Mouse (Mus musculus) intestine, embryonic 16.5 days (tissue): ENCODE measurements at regions not wholly inside any gene's neighbourhood (a gene's known extent, or its start where the extent isn't known, plus 50 kb on each side); places are given as distances from the start of the nearest gene placed in this dataset.
"Not testable (repeated sequence)": the region's sequence is repeated elsewhere in the genome, so short reads cannot be mapped to it uniquely, and the experiment has no call there.

Experiments used
- ATAC-seq: fragments of 200-750 bp; cut with Nextera tagmentation; 2 replicates; pipeline ENCODE4 v1.8.0; 2017; ENCODE audit warnings: moderate TSS enrichment, moderate library complexity
- H3K27ac ChIP-seq: fragments of 300-500 bp; sonication (generic); 2 replicates; pipeline ENCODE4 v1.5.1; 2014; ENCODE audit warnings: mild to moderate bottlenecking, low read length
- H3K27me3 ChIP-seq: fragments of 300-500 bp; sonication (generic); replicated peaks from 2 replicates; pipeline ENCODE4 v1.6.1; 2014; ENCODE audit warnings: low read length, control low read depth, mixed read lengths; ENCODE audit not compliant: control insufficient read depth, insufficient read depth
- H3K36me3 ChIP-seq: fragments of 300-500 bp; sonication (generic); 2 replicates; pipeline ENCODE4 v1.6.1; 2014; ENCODE audit warnings: low read length, control low read depth; ENCODE audit not compliant: control insufficient read depth, insufficient read depth
- H3K4me1 ChIP-seq: fragments of 300-500 bp; sonication (generic); 2 replicates; pipeline ENCODE4 v1.6.1; 2014; ENCODE audit warnings: low read length, control low read depth, mixed read lengths; ENCODE audit not compliant: control insufficient read depth, insufficient read depth
- H3K4me2 ChIP-seq: fragments of 300-500 bp; sonication (generic); 2 replicates; pipeline ENCODE4 v1.6.1; 2014; ENCODE audit warnings: low read depth, low read length, control low read depth
- H3K4me3 ChIP-seq: fragments of 300-500 bp; sonication (generic); 2 replicates; pipeline ENCODE4 v1.5.1; 2014; ENCODE audit warnings: mild to moderate bottlenecking, low read length
- H3K9ac ChIP-seq: fragments of 300-500 bp; sonication (generic); 2 replicates; pipeline ENCODE4 v1.6.1; 2014; ENCODE audit warnings: low read depth, low read length
- H3K9me3 ChIP-seq: fragments of 300-500 bp; sonication (generic); 2 replicates; pipeline ENCODE4 v1.6.1; 2016; ENCODE audit warnings: low read length, control low read depth; ENCODE audit not compliant: control insufficient read depth
- WGBS: fragments of 180-500 bp; shearing (Covaris S2); extraction: QIAGEN DNeasy Blood & Tissue Kit; methylation state at CpG from one replicate; pipeline ENCODE4 v1.1.7; 2014; 5-methylcytosine and 5-hydroxymethylcytosine counted together

- Histone ChIP-seq H3K27ac (no peak overlapping the region), H3K4me2 (no peak overlapping the region), H3K4me1 (no peaks in the 10 kb centered on the region), H3K9ac (no peak overlapping the region), H3K27me3 (no peaks in the 10 kb centered on the region), H3K36me3 (no peaks in the 10 kb centered on the region), H3K9me3 (no peaks in the 10 kb centered on the region), H3K4me3 (no peak overlapping the region)
- 75% methylated on average over 8 of the region's 8 CpGs for whole genome bisulfite sequencing
- ATAC-seq = no peak
Observed at GRCm38 (mm10) chr9:25795142-25795910, 314.0 kb downstream of the Eepd1 start.

GRCm38 (mm10) chr9:25809562-25809961 is 328.2 kb downstream of the Eepd1 start:
- H3K4me1 ChIP-seq = no peaks in the 10 kb centered on the region
- H3K4me3 ChIP-seq = no peak overlapping the region
- H3K9ac ChIP-seq = no peak overlapping the region
- H3K9me3 ChIP-seq = no peaks in the 10 kb centered on the region
- H3K36me3 ChIP-seq = no peaks in the 10 kb centered on the region
- ATAC-seq = no peak
- H3K27ac ChIP-seq = no peak overlapping the region
- H3K27me3 ChIP-seq = no peaks in the 10 kb centered on the region
- H3K4me2 ChIP-seq = no peak overlapping the region

GRCm38 (mm10) chr9:25833295-25833694 is 351.9 kb downstream of the Eepd1 start:
- Histone ChIP-seq H3K4me3 (no peak overlapping the region), H3K4me2 (no peak overlapping the region)
- ATAC-seq = no peak

GRCm38 (mm10) chr9:25849914-25850313 is 368.6 kb downstream of the Eepd1 start:
- H3K36me3 ChIP-seq, ATAC-seq, H3K27me3 ChIP-seq, H3K4me1 ChIP-seq, H3K4me2 ChIP-seq, H3K9ac ChIP-seq, H3K9me3 ChIP-seq, H3K4me3 ChIP-seq, H3K27ac ChIP-seq: not testable (repeated sequence)
- 90% methylated on average over 2 of the region's 2 CpGs for WGBS

More at GRCm38 (mm10) chr9:25833295-25833694, 351.9 kb downstream of the Eepd1 start:
- no peak overlapping the region for H3K27ac ChIP-seq
- no peak overlapping the region for H3K9ac ChIP-seq
- H3K4me1 ChIP-seq = no peaks in the 10 kb centered on the region
- H3K36me3 ChIP-seq = no peaks in the 10 kb centered on the region
- H3K9me3 ChIP-seq = no peaks in the 10 kb centered on the region
- no peaks in the 10 kb centered on the region for H3K27me3 ChIP-seq

GRCm38 (mm10) chr9:25850608-25851007 is 369.3 kb downstream of the Eepd1 start:
- not testable (repeated sequence) for H3K36me3 ChIP-seq, H3K4me3 ChIP-seq, H3K9me3 ChIP-seq, H3K27me3 ChIP-seq, H3K4me2 ChIP-seq, ATAC-seq, H3K4me1 ChIP-seq, H3K27ac ChIP-seq, H3K9ac ChIP-seq
- WGBS = 73% methylated on average over 3 of the region's 3 CpGs

- Histone ChIP-seq H3K27me3 (no peaks in the 10 kb centered on the region), H3K9ac (no peak overlapping the region), H3K36me3 (no peaks in the 10 kb centered on the region), H3K4me2 (no peak overlapping the region), H3K4me3 (no peak overlapping the region), H3K27ac (no peak overlapping the region), H3K9me3 (no peaks in the 10 kb centered on the region), H3K4me1 (no peaks in the 10 kb centered on the region)
- ATAC-seq = no peak
- 52% methylated on average over 1 of the region's 1 CpGs for WGBS
Observed at GRCm38 (mm10) chr9:25854545-25854944, 373.2 kb downstream of the Eepd1 start.

GRCm38 (mm10) chr9:25870260-25870659 is 388.9 kb downstream of the Eepd1 start:
- Histone ChIP-seq H3K4me2 (no peak overlapping the region), H3K9ac (no peak overlapping the region), H3K27me3 (no peaks in the 10 kb centered on the region), H3K27ac (no peak overlapping the region), H3K4me3 (no peak overlapping the region), H3K36me3 (no peaks in the 10 kb centered on the region), H3K9me3 (no peaks in the 10 kb centered on the region), H3K4me1 (no peaks in the 10 kb centered on the region)
- WGBS = 73% methylated on average over 2 of the region's 2 CpGs
- no peak for ATAC-seq

- no peak for ATAC-seq
Observed at GRCm38 (mm10) chr9:25896333-25896905, 415.1 kb downstream of the Eepd1 start.

More at GRCm38 (mm10) chr9:25896333-25896905, 415.1 kb downstream of the Eepd1 start:
- no peaks in the 10 kb centered on the region for H3K4me1 ChIP-seq
- H3K9me3 ChIP-seq = no peaks in the 10 kb centered on the region
- no peak overlapping the region for H3K4me3 ChIP-seq
- no peak overlapping the region for H3K4me2 ChIP-seq
- H3K27ac ChIP-seq = no peak overlapping the region
- no peaks in the 10 kb centered on the region for H3K36me3 ChIP-seq
- no peak overlapping the region for H3K9ac ChIP-seq
- no peaks in the 10 kb centered on the region for H3K27me3 ChIP-seq
